Mouse (Mus musculus): ENCODE results near the gene Ppp1r14b.

Ppp1r14b gene

GRCm38 (mm10) chr19:6974211-6975205 is at the start of gene Ppp1r14b:
Gene Ppp1r14b (plus strand): TSS chr19:6974968.
- DNase-seq (ENCODE audit: low spot score) = peak; percentile 78

GRCm38 (mm10) chr19:6925307-6925573 is 49.5 kb upstream of the Ppp1r14b start, which contains the start of gene Catsperz:
Gene Catsperz (minus strand): TSS chr19:6925380.
- no peak for DNase-seq (ENCODE audit: low spot score)

- DNase-seq (ENCODE audit: low spot score) = no peak
These were observed 49.0 kb upstream of the Ppp1r14b start for GRCm38 (mm10) chr19:6925611-6926329.

- DNase-seq (ENCODE audit: low spot score) = no peak
These were observed 48.1 kb upstream of the Ppp1r14b start for GRCm38 (mm10) chr19:6926559-6927255.

GRCm38 (mm10) chr19:6928080-6928479 is 46.7 kb upstream of the Ppp1r14b start:
- DNase-seq (ENCODE audit: low spot score) = no peak

- DNase-seq (ENCODE audit: low spot score) = no peak
These were observed 43.8 kb upstream of the Ppp1r14b start for GRCm38 (mm10) chr19:6931002-6931401.

GRCm38 (mm10) chr19:6932018-6932417 is 42.8 kb upstream of the Ppp1r14b start:
- no peak for DNase-seq (ENCODE audit: low spot score)

GRCm38 (mm10) chr19:6933102-6933435 is 41.7 kb upstream of the Ppp1r14b start:
- no peak for DNase-seq (ENCODE audit: low spot score)

- no peak for DNase-seq (ENCODE audit: low spot score)
These were observed 41.2 kb upstream of the Ppp1r14b start for GRCm38 (mm10) chr19:6933436-6934194.

GRCm38 (mm10) chr19:6934195-6934977 is 40.4 kb upstream of the Ppp1r14b start, which contains the start of gene Kcnk4:
Gene Kcnk4 (minus strand): TSS chr19:6934515.
- DNase-seq (ENCODE audit: low spot score) = no peak

GRCm38 (mm10) chr19:6936299-6936698 is 38.5 kb upstream of the Ppp1r14b start:
- DNase-seq (ENCODE audit: low spot score) = no peak

- DNase-seq (ENCODE audit: low spot score) = no peak
These were observed 37.0 kb upstream of the Ppp1r14b start for GRCm38 (mm10) chr19:6937541-6938465.

- no peak for DNase-seq (ENCODE audit: low spot score)
These were observed 35.4 kb upstream of the Ppp1r14b start for GRCm38 (mm10) chr19:6939106-6940002.

GRCm38 (mm10) chr19:6940396-6941351 is 34.1 kb upstream of the Ppp1r14b start:
- no peak for DNase-seq (ENCODE audit: low spot score)

- DNase-seq (ENCODE audit: low spot score) = peak; percentile 92
These were observed 33.2 kb upstream of the Ppp1r14b start, which contains the start of gene Bad for GRCm38 (mm10) chr19:6941372-6942248. Gene Bad (plus strand): TSS chr19:6941861.

- DNase-seq (ENCODE audit: low spot score) = peak; percentile 98
These were observed 32.5 kb upstream of the Ppp1r14b start, which contains the start of gene Gpr137 for GRCm38 (mm10) chr19:6942249-6942691. Gene Gpr137 (minus strand): TSS chr19:6942480.
